In the genomic region with DNA sequence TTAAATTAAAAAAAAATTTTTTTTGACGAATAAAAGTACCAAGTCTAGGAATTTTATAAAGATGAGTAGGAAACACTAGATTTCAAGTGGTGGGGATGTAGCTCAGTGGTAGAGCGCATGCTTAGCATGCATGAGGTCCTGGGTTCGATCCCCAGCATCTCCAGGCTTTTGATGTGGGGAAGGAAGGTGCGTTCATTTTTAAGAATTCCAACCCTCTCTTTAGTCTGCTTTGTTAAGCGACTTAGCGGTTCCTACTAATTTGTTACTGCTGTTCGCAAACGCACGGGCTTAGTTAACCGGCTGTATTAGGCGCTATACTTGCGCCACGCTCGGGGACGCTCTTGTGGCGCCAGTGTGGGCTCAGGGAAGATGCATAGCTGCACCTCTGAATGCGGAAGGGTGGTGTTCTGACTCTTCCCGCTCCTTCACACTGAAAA, we compare ENCODE assay signal across 7 mouse cellular contexts. TPM values are rescaled to one million over a fixed set of nuclear protein-coding genes. Genes with fewer than 3 reads are reported as not detected.
DNase-seq lines count a peak whose midpoint lies in the region; ATAC-seq and TF ChIP-seq lines count a peak whose summit lies in the region.

No protein-coding gene starts in this region.

- TF ChIP-seq CTCF in C2C12 (IDR thresholded peaks at IDR 0.05; ENCODE audit: control insufficient read depth, insufficient read depth, insufficient read length) (no peak), G1E (IDR thresholded peaks at IDR 0.05; ENCODE audit: low read depth, low read length) (no peak)

- no peaks in the 10 kb centered on the region for H3K9me3 ChIP-seq in G1E (replicated peaks)
- H3K9me3 ChIP-seq in heart, embryonic 14.5 days (ENCODE audit: control insufficient read depth, low read length): no peaks in the 10 kb centered on the region

- intact Hi-C loops in left cerebral cortex, postnatal 25 days (cut with DNase I): loop anchor here (5.0 kb wide), 2 partner anchors 37 to 92 kb away; no protein-coding TSS in a partner anchor

- 1% methylated on average over 18 of the region's 18 CpGs for WGBS in heart, embryonic 14.5 days

- no peak for DNase-seq in G1E (ENCODE audit: low spot score)
- peak; percentile 73 to 84 for DNase-seq in cerebellum, postnatal 25 days
- DNase-seq in left cerebral cortex, postnatal 25 days (ENCODE audit: low spot score in 2 of 2): peak; percentile 65 to 77
- DNase-seq in neural tube, embryonic 10.5 days (ENCODE audit: extremely low spot score, low spot score): peak; percentile 88

- H3K4me3 ChIP-seq in C2C12 (ENCODE audit: insufficient read depth, poor library complexity, severe bottlenecking): peak overlapping the region; percentile 40
- peak overlapping the region; percentile 37; the same call in 1 of the 2 replicates for H3K4me3 ChIP-seq in G1E (ENCODE audit: low read depth, low read length)
- peak overlapping the region; percentile 42 to 46 for H3K4me3 ChIP-seq in heart, embryonic 14.5 days (ENCODE audit: control insufficient read depth in 1 of 2, insufficient read depth in 1 of 2, low read depth in 1 of 2, low read length in 2 of 2)

- H3K79me2 ChIP-seq in C2C12 (ENCODE audit: control insufficient read depth, insufficient read depth): no peaks in the 10 kb centered on the region

- H3K27me3 ChIP-seq in C2C12 (ENCODE audit: control insufficient read depth, insufficient read depth, insufficient read length) (no peaks in the 10 kb centered on the region), G1E (ENCODE audit: insufficient read depth, low read length) (peaks cover 43% of the 10 kb centered on the region)
- H3K27me3 ChIP-seq in heart, embryonic 14.5 days (ENCODE audit: control insufficient read depth, insufficient read depth, low read length): peaks cover 10% of the 10 kb centered on the region

- H3K79me3 ChIP-seq in C2C12 (ENCODE audit: low read depth): no peaks in the 10 kb centered on the region

- H3K27ac ChIP-seq in heart, embryonic 14.5 days (replicated peaks in 1 of 2; ENCODE audit: control insufficient read depth in 1 of 2, insufficient read depth in 1 of 2, low read depth in 2 of 2, low read length in 2 of 2): no peak overlapping the region

- no peaks in the 10 kb centered on the region for H3K36me3 ChIP-seq in C2C12 (ENCODE audit: control insufficient read depth, insufficient read depth)
- no peaks in the 10 kb centered on the region for H3K36me3 ChIP-seq in G1E (replicated peaks)
- no peaks in the 10 kb centered on the region for H3K36me3 ChIP-seq in heart, embryonic 14.5 days (ENCODE audit: control insufficient read depth, insufficient read depth, low read length)

- H3K4me1 ChIP-seq in G1E (ENCODE audit: insufficient read depth, low read depth, low read length): peaks cover 20% of the 10 kb centered on the region; the same call in 1 of the 2 replicates
- peaks cover 2 to 3% of the 10 kb centered on the region in 2 experiments; a peak in 1 of 4 replicates for H3K4me1 ChIP-seq in heart, embryonic 14.5 days (ENCODE audit: control insufficient read depth in 2 of 2, insufficient read depth in 2 of 2, low read length in 2 of 2)

- peak overlapping the region; percentile 63 for H3ac ChIP-seq in C2C12 (ENCODE audit: control insufficient read depth, insufficient read length, low read depth)

- peak overlapping the region; percentile 9; the same call in 1 of the 2 replicates for H3K9ac ChIP-seq in heart, embryonic 14.5 days (ENCODE audit: low read length)

- no peak for ATAC-seq in G1E (ENCODE audit: extremely low read depth, insufficient number of reproducible peaks, low FRiP score, poor library complexity, severe bottlenecking)
- no peak for ATAC-seq in heart, embryonic 14.5 days (ENCODE audit: insufficient number of reproducible peaks, insufficient read depth, low FRiP score, low read depth)
- no peak for ATAC-seq in monocyte, adult 5-6 weeks (replicated peaks; ENCODE audit: insufficient number of reproducible peaks, low FRiP score, low TSS enrichment, poor library complexity, severe bottlenecking)

- peak overlapping the region; percentile 70 for H3K4me2 ChIP-seq in heart, embryonic 14.5 days (ENCODE audit: low read length)

TF ChIP-seq in C2C12, 6 proteins besides CTCF, POLR2A, EP300 and RAD21:
- no peak for TF ChIP-seq MYOG (IDR thresholded peaks at IDR 0.05; ENCODE audit: control insufficient read depth, extremely low read depth, insufficient read length)
- TF ChIP-seq USF1 (IDR thresholded peaks at IDR 0.05; ENCODE audit: low read depth): no peak
- TF ChIP-seq MYOD1 (IDR thresholded peaks at IDR 0.05; ENCODE audit: control insufficient read depth, insufficient read length, low read depth): no peak
- no peak for TF ChIP-seq FOSL1 (IDR thresholded peaks at IDR 0.05; ENCODE audit: insufficient read depth, low read length, poor library complexity, severe bottlenecking)
- TF ChIP-seq CEBPB (IDR thresholded peaks at IDR 0.05; ENCODE audit: low read depth): peak; percentile 3
- no peak for TF ChIP-seq MAX (IDR thresholded peaks at IDR 0.05)
TF ChIP-seq in C2C12: peak in this region for 1.

RNA-seq across cellular contexts. Expression of a gene that starts 32.8 kb away (rescaled TPM):
- polyA plus RNA-seq in C2C12 (2012; fragmentation: generic; extraction: Trizol) (not detected), G1E (2012) (not detected in 2 replicates)
- total RNA-seq in G1E (2014; fragmentation: Nextera tagmentation) (not detected in 2 replicates), G1E (2017) (0.11 TPM in 1 of 2 replicates, not detected in the other)
- polyA plus RNA-seq in heart, embryonic 14.5 days (2014; fragmentation: Nextera tagmentation; extraction: Ambion mirVana): not detected in 2 replicates
- not detected for total RNA-seq in left cerebral cortex, postnatal 25 days (2021)
- not detected in 3 replicates for total RNA-seq in monocyte, adult 5-6 weeks (2017)

RNA-seq across cellular contexts. Expression of a gene that starts 52.2 kb away (rescaled TPM):
- polyA plus RNA-seq in C2C12 (2012; fragmentation: generic; extraction: Trizol) (not detected), G1E (2012) (not detected in 2 replicates)
- total RNA-seq in G1E (2014; fragmentation: Nextera tagmentation) (not detected in 2 replicates), G1E (2017) (0.11 and 0.29 TPM in 2 replicates)
- not detected in 2 replicates for polyA plus RNA-seq in heart, embryonic 14.5 days (2014; fragmentation: Nextera tagmentation; extraction: Ambion mirVana)
- not detected for total RNA-seq in left cerebral cortex, postnatal 25 days (2021)
- not detected in 3 replicates for total RNA-seq in monocyte, adult 5-6 weeks (2017)
